In genomic region chr19:18898238-18898637, GRCm38 (mm10) we compare ENCODE assay signal across 23 mouse cellular contexts.
DNase-seq lines count a peak whose midpoint lies in the region; ATAC-seq and TF ChIP-seq lines count a peak whose summit lies in the region.
"Had no signal": no experiment of that assay in that cellular context is flagged by ENCODE, and none has a peak within 500 bp of the region (broad histone marks: within the 10 kb centered on the region; RNA-seq: fewer than 3 reads in every experiment).

No protein-coding gene starts in this region.

- TF ChIP-seq CTCF in hindbrain, postnatal 0 days (IDR thresholded peaks at IDR 0.05; ENCODE audit: low read depth) = no peak

- no peak overlapping the region for H3K9ac ChIP-seq in forebrain, embryonic 11.5 days (ENCODE audit: low read length)
- no peak overlapping the region for H3K9ac ChIP-seq in forebrain, embryonic 15.5 days (replicated peaks)
- H3K9ac ChIP-seq in hindbrain, embryonic 13.5 days = no peak overlapping the region
- H3K9ac ChIP-seq in hindbrain, postnatal 0 days (replicated peaks; ENCODE audit: low read length) = no peak overlapping the region
- no peak overlapping the region for H3K9ac ChIP-seq in neural tube, embryonic 11.5 days (ENCODE audit: low read length)
- H3K9ac ChIP-seq in neural tube, embryonic 15.5 days (replicated peaks) = no peak overlapping the region
- H3K9ac ChIP-seq: embryonic facial prominence, embryonic 12.5 days; forebrain, embryonic 13.5 days; heart, embryonic 15.5 days had no signal

- H3K36me3 ChIP-seq in forebrain, embryonic 11.5 days (ENCODE audit: control insufficient read depth, insufficient read depth, low read length) = no peaks in the 10 kb centered on the region
- no peaks in the 10 kb centered on the region for H3K36me3 ChIP-seq in forebrain, embryonic 15.5 days
- no peaks in the 10 kb centered on the region for H3K36me3 ChIP-seq in hindbrain, embryonic 13.5 days
- H3K36me3 ChIP-seq in hindbrain, postnatal 0 days (ENCODE audit: insufficient read depth, low read length) = no peaks in the 10 kb centered on the region
- no peaks in the 10 kb centered on the region for H3K36me3 ChIP-seq in neural tube, embryonic 11.5 days (ENCODE audit: control insufficient read depth, insufficient read depth, low read length)
- no peaks in the 10 kb centered on the region for H3K36me3 ChIP-seq in neural tube, embryonic 15.5 days
- H3K36me3 ChIP-seq: embryonic facial prominence, embryonic 12.5 days; G1E; heart, embryonic 15.5 days had no signal

- no peak for DNase-seq in forebrain, embryonic 11.5 days (ENCODE audit: low spot score)
- no peak for DNase-seq in hindbrain, postnatal 0 days (ENCODE audit: low spot score)
- DNase-seq in neural tube, embryonic 11.5 days (ENCODE audit: low spot score) = no peak
- DNase-seq in testis, postnatal 14 days (ENCODE audit: low spot score) = no peak
- DNase-seq: adrenal gland, adult 8-10 months; adrenal gland, postnatal 36 days; B cell, adult 2 months; cerebellum, adult 11-12 months; cerebellum, adult 9-10 months; cerebellum, postnatal 25 days; gastrocnemius, postnatal 14 days; heart, adult 2 months; heart, postnatal 14 days had no signal

- H3K4me1 ChIP-seq in forebrain, embryonic 11.5 days (replicated peaks; ENCODE audit: control insufficient read depth, insufficient read depth, low read length) = no peaks in the 10 kb centered on the region
- H3K4me1 ChIP-seq in forebrain, embryonic 15.5 days = peaks cover 7% of the 10 kb centered on the region
- H3K4me1 ChIP-seq in hindbrain, embryonic 13.5 days (replicated peaks) = peaks cover 10% of the 10 kb centered on the region; the same call in 1 of the 2 replicates
- 0 out of 2 replicates have a peak, but pooled peaks cover 7% of the 10 kb centered on the region for H3K4me1 ChIP-seq in hindbrain, postnatal 0 days (ENCODE audit: insufficient read depth, low read length)
- peaks cover 5% of the 10 kb centered on the region for H3K4me1 ChIP-seq in neural tube, embryonic 11.5 days (ENCODE audit: control insufficient read depth, insufficient read depth, low read length)
- peaks cover 12% of the 10 kb centered on the region for H3K4me1 ChIP-seq in neural tube, embryonic 15.5 days
- H3K4me1 ChIP-seq: embryonic facial prominence, embryonic 12.5 days; heart, embryonic 15.5 days had no signal

- H3K27me3 ChIP-seq in forebrain, embryonic 11.5 days (ENCODE audit: control insufficient read depth, insufficient read depth, low read length) = no peaks in the 10 kb centered on the region
- H3K27me3 ChIP-seq in forebrain, embryonic 15.5 days = no peaks in the 10 kb centered on the region
- no peaks in the 10 kb centered on the region for H3K27me3 ChIP-seq in hindbrain, embryonic 13.5 days
- H3K27me3 ChIP-seq in hindbrain, postnatal 0 days (ENCODE audit: insufficient read depth, low read length) = no peaks in the 10 kb centered on the region
- H3K27me3 ChIP-seq in neural tube, embryonic 11.5 days (ENCODE audit: control insufficient read depth, insufficient read depth, low read length) = no peaks in the 10 kb centered on the region
- no peaks in the 10 kb centered on the region for H3K27me3 ChIP-seq in neural tube, embryonic 15.5 days (replicated peaks)
- H3K27me3 ChIP-seq: embryonic facial prominence, embryonic 12.5 days; forebrain, embryonic 13.5 days; heart, embryonic 15.5 days had no signal

- H3K4me2 ChIP-seq in forebrain, embryonic 11.5 days (ENCODE audit: low read depth, low read length, severe bottlenecking) = no peak overlapping the region
- H3K4me2 ChIP-seq in forebrain, embryonic 15.5 days (replicated peaks) = no peak overlapping the region
- H3K4me2 ChIP-seq in hindbrain, embryonic 13.5 days = no peak overlapping the region
- no peak overlapping the region for H3K4me2 ChIP-seq in hindbrain, postnatal 0 days (ENCODE audit: low read depth, low read length)
- no peak overlapping the region for H3K4me2 ChIP-seq in neural tube, embryonic 11.5 days (ENCODE audit: low read depth)
- H3K4me2 ChIP-seq in neural tube, embryonic 15.5 days = no peak overlapping the region
- H3K4me2 ChIP-seq: embryonic facial prominence, embryonic 12.5 days; forebrain, embryonic 13.5 days; heart, embryonic 11.5 days; heart, embryonic 15.5 days had no signal

- 0 out of 2 replicates have a peak, but pooled peaks have one; percentile 44 for ATAC-seq in forebrain, embryonic 11.5 days (replicated peaks; ENCODE audit: low FRiP score)
- no peak for ATAC-seq in forebrain, embryonic 15.5 days (replicated peaks)
- ATAC-seq in hindbrain, embryonic 13.5 days (ENCODE audit: low FRiP score) = peak; percentile 28; the same call in 1 of the 2 replicates
- ATAC-seq in hindbrain, postnatal 0 days = no peak
- 0 out of 2 replicates have a peak, but pooled peaks have one; percentile 54 for ATAC-seq in neural tube, embryonic 11.5 days (ENCODE audit: insufficient read depth, low FRiP score, low TSS enrichment)
- ATAC-seq in neural tube, embryonic 15.5 days (ENCODE audit: low FRiP score) = no peak
- ATAC-seq: CD4-positive, CD25-positive, alpha-beta regulatory T cell, adult 4 months; forebrain, embryonic 13.5 days; inflammation-experienced regulatory T-cells, adult 6 months had no signal

- H3K4me3 ChIP-seq in forebrain, embryonic 11.5 days (ENCODE audit: low read depth, low read length) = no peak overlapping the region
- no peak overlapping the region for H3K4me3 ChIP-seq in forebrain, embryonic 15.5 days
- no peak overlapping the region for H3K4me3 ChIP-seq in hindbrain, embryonic 13.5 days
- no peak overlapping the region for H3K4me3 ChIP-seq in hindbrain, postnatal 0 days (ENCODE audit: low read length)
- H3K4me3 ChIP-seq in neural tube, embryonic 11.5 days (ENCODE audit: low read depth, low read length) = no peak overlapping the region
- no peak overlapping the region for H3K4me3 ChIP-seq in neural tube, embryonic 15.5 days (replicated peaks)
- H3K4me3 ChIP-seq: embryonic facial prominence, embryonic 12.5 days; forebrain, embryonic 13.5 days; heart, adult 2 months; heart, embryonic 15.5 days had no signal

- no peak overlapping the region for H3K27ac ChIP-seq in forebrain, embryonic 11.5 days (ENCODE audit: low read depth, low read length)
- no peak overlapping the region for H3K27ac ChIP-seq in forebrain, embryonic 15.5 days (replicated peaks)
- no peak overlapping the region for H3K27ac ChIP-seq in hindbrain, embryonic 13.5 days
- H3K27ac ChIP-seq in hindbrain, postnatal 0 days = no peak overlapping the region
- H3K27ac ChIP-seq in neural tube, embryonic 11.5 days (ENCODE audit: low read depth, low read length) = no peak overlapping the region
- no peak overlapping the region for H3K27ac ChIP-seq in neural tube, embryonic 15.5 days (replicated peaks)
- H3K27ac ChIP-seq: embryonic facial prominence, embryonic 12.5 days; forebrain, embryonic 13.5 days; heart, adult 2 months; heart, embryonic 15.5 days had no signal

- no peaks in the 10 kb centered on the region for H3K9me3 ChIP-seq in forebrain, embryonic 11.5 days (ENCODE audit: control insufficient read depth, low read length)
- no peaks in the 10 kb centered on the region for H3K9me3 ChIP-seq in forebrain, embryonic 15.5 days
- H3K9me3 ChIP-seq in hindbrain, embryonic 13.5 days = no peaks in the 10 kb centered on the region
- no peaks in the 10 kb centered on the region for H3K9me3 ChIP-seq in hindbrain, postnatal 0 days (ENCODE audit: low read length)
- H3K9me3 ChIP-seq in neural tube, embryonic 11.5 days (ENCODE audit: control insufficient read depth, low read length) = no peaks in the 10 kb centered on the region
- no peaks in the 10 kb centered on the region for H3K9me3 ChIP-seq in neural tube, embryonic 15.5 days (replicated peaks)
- H3K9me3 ChIP-seq: embryonic facial prominence, embryonic 12.5 days; forebrain, embryonic 13.5 days; G1E; heart, embryonic 15.5 days had no signal

Comparison
In these comparisons a context has a peak if more than half of its experiments do, and no peak if none do; other contexts are left out.
1. ATAC-seq: peak in forebrain, embryonic 11.5 days (single experiment), hindbrain, embryonic 13.5 days (single experiment) and neural tube, embryonic 11.5 days (single experiment); none in forebrain, embryonic 15.5 days (single experiment), hindbrain, postnatal 0 days (single experiment) and neural tube, embryonic 15.5 days (single experiment).